Mouse (Mus musculus) central nervous system, embryonic 11.5 days (tissue): Measurements from ENCODE around the gene Atl1. TPM values are rescaled to one million over a fixed set of nuclear protein-coding genes. Genes with fewer than 3 reads are reported as not detected.

Experiments used
- polyA plus RNA-seq: library from polyadenylated mRNA; depleted of rRNA; stranded (reverse); fragments of >200 nt; gene quantifications from 2 replicates; pipeline ENCODE4 v1.2.3, GENCODE M21; 2012; rRNA removed

Atl1 gene
- polyA plus RNA-seq, result 27.9 and 42.5 TPM in 2 replicates

GRCm38 (mm10) chr12:69892371-69893251, at the start of gene Atl1, which contains the start of gene Map4k5:
Gene Atl1 (plus strand): TSS chr12:69892614.
Gene Map4k5 (minus strand): TSS chr12:69893200.

GRCm38 (mm10) chr12:69986786-69987497, 94.5 kb downstream of the Atl1 start, which contains the start of gene Sav1:
Gene Sav1 (minus strand): TSS chr12:69987002.

Other genes starting within 250 kb of the Atl1 start
- gene Sos2, start 210.8 kb upstream of the Atl1 start, polyA plus RNA-seq, result 28.2 and 31.7 TPM in 2 replicates
- gene L2hgdh, start 167.7 kb upstream of the Atl1 start, polyA plus RNA-seq, result 9.1 and 13.1 TPM in 2 replicates
- 16.6 and 19.3 TPM in 2 replicates for gene Atp5s, start 167.7 kb upstream of the Atl1 start, polyA plus RNA-seq
- gene Cdkl1, start 101.3 kb upstream of the Atl1 start, polyA plus RNA-seq, result 0.49 and 0.99 TPM in 2 replicates
- 17.5 and 27.9 TPM in 2 replicates for gene Map4k5, start 586 bp downstream of the Atl1 start, polyA plus RNA-seq
- gene Sav1, start 94.4 kb downstream of the Atl1 start, polyA plus RNA-seq, result 38.1 and 54.5 TPM in 2 replicates
- gene Nin, start 221.1 kb downstream of the Atl1 start, polyA plus RNA-seq, result 17.8 and 22.6 TPM in 2 replicates